Mouse (Mus musculus) hindbrain, postnatal 0 days (tissue): ENCODE measurements at regions not wholly inside any gene's neighbourhood (a gene's known extent, or its start where the extent isn't known, plus 50 kb on each side); places are given as distances from the start of the nearest gene placed in this dataset.

Experiments used
- ATAC-seq: fragments of 200-750 bp; cut with Nextera tagmentation; 2 replicates; pipeline ENCODE4 v1.8.0; 2017; ENCODE audit warnings: mild to moderate bottlenecking, moderate TSS enrichment, moderate library complexity
- DNase-seq: peaks from one replicate; pipeline ENCODE4 v3.0.0-alpha.2; 2015; ENCODE audit warnings: low spot score
- H3K27ac ChIP-seq: fragments of 300-500 bp; sonication (generic); 2 replicates; pipeline ENCODE4 v1.5.1; 2014; ENCODE audit warnings: mild to moderate bottlenecking
- H3K27me3 ChIP-seq: fragments of 300-500 bp; sonication (generic); 2 replicates; pipeline ENCODE4 v1.6.1; 2014; ENCODE audit warnings: low read length, mixed read lengths; ENCODE audit not compliant: insufficient read depth
- H3K36me3 ChIP-seq: fragments of 300-500 bp; sonication (generic); 2 replicates; pipeline ENCODE4 v1.6.1; 2014; ENCODE audit warnings: low read length, mixed read lengths; ENCODE audit not compliant: insufficient read depth
- H3K4me1 ChIP-seq: fragments of 300-500 bp; sonication (generic); 2 replicates; pipeline ENCODE4 v1.6.1; 2014; ENCODE audit warnings: antibody characterized with exemption, low read length, mixed read lengths; ENCODE audit not compliant: insufficient read depth
- H3K4me2 ChIP-seq: fragments of 300-500 bp; sonication (generic); 2 replicates; pipeline ENCODE4 v1.6.1; 2014; ENCODE audit warnings: low read depth, mild to moderate bottlenecking, low read length, moderate library complexity, mixed read lengths
- H3K4me3 ChIP-seq: fragments of 300-500 bp; sonication (generic); 2 replicates; pipeline ENCODE4 v1.5.1; 2014; ENCODE audit warnings: low read length
- H3K9ac ChIP-seq: fragments of 300-500 bp; sonication (generic); replicated peaks from 2 replicates; pipeline ENCODE4 v1.6.1; 2014; ENCODE audit warnings: mild to moderate bottlenecking, low read length, moderate library complexity, mixed read lengths
- H3K9me3 ChIP-seq: fragments of 300-500 bp; sonication (generic); 2 replicates; pipeline ENCODE4 v1.6.1; 2016; ENCODE audit warnings: low read length, mixed read lengths
- CTCF ChIP-seq: IDR thresholded peaks from 2 replicates; pipeline ENCODE4 v1.5.1; 2016; ENCODE audit warnings: antibody characterized with exemption, control low read depth, low read depth
- WGBS: fragments of 180-500 bp; shearing (Covaris S2); extraction: QIAGEN DNeasy Blood & Tissue Kit; methylation state at CpG from one replicate; pipeline ENCODE4 v1.1.7; 2014; 5-methylcytosine and 5-hydroxymethylcytosine counted together

DNA sequence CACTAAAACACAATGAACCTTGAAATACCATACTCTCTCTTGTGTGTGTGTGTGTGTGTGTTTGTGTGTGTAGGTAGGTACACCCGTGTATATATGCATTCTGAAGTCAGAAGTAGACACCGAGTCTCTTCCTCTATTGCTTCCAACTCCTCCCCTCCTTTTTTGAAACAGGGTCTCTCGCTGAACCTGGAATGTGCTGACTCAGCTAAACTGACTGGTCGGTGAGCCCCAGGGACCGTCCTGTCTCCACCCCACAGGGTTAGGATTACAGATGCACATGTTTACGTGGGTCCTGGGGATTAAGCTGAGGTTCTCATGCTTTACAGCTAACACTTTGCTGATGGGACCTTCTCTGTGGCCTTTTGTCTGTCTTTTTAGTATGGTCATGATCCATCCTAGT is 74.8 kb upstream of the Nfil3 start:
- Histone ChIP-seq H3K9me3 (no peaks in the 10 kb centered on the region), H3K27ac (no peak overlapping the region), H3K9ac (no peak overlapping the region), H3K4me3 (no peak overlapping the region), H3K4me2 (no peak overlapping the region), H3K36me3 (no peaks in the 10 kb centered on the region), H3K4me1 (no peaks in the 10 kb centered on the region), H3K27me3 (no peaks in the 10 kb centered on the region)
- WGBS, result 81% methylated on average over 6 of the region's 6 CpGs
- no peak for ATAC-seq
- DNase-seq, result no peak
- TF ChIP-seq CTCF, result no peak

DNA sequence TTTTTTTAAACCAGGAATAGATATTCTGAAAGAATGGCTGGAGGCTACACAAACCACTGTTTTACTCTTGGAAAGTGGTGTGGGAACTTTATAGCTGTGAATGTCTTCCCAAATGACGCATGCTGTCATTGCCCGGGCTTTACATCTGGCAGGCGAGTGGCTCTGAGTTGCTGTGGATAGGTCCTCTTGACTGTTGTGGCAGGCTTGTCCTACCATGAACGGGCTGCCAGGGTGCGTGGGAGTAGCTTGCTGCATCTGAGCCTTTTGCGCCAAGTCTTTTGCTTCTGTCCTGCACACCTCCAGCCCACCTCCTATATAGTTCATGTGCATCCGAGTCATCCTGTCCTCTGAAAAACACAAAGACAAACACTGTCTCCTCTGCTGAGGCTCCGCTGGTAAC is 72.3 kb upstream of the Nfil3 start:
- Histone ChIP-seq H3K9ac (no peak overlapping the region), H3K27ac (no peak overlapping the region), H3K9me3 (no peaks in the 10 kb centered on the region), H3K4me3 (no peak overlapping the region), H3K4me1 (no peaks in the 10 kb centered on the region), H3K27me3 (no peaks in the 10 kb centered on the region), H3K36me3 (no peaks in the 10 kb centered on the region), H3K4me2 (no peak overlapping the region)
- 78% methylated on average over 8 of the region's 8 CpGs for WGBS
- no peak for DNase-seq
- no peak for TF ChIP-seq CTCF
- ATAC-seq, result no peak

DNA sequence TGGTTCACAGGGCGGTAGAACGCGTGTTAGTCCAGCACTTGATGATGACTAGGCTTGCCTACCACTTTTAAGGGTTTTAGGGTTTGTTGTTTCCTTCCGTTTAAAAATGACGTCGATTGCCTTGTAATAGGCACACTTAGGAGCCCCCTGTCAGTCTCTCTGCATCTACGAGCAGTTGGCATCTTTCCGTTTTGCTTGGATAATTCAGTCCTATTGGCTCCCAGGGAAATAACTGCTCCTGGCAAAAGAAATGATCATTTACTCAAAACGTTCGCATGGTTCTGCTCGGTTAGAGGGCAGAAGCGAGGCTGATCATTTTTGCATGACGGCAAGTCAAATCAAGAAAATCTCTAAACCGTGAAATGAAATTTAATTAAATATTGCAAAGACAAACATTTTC is 71.9 kb upstream of the Nfil3 start:
- Histone ChIP-seq H3K27ac (no peak overlapping the region), H3K4me3 (no peak overlapping the region), H3K36me3 (no peaks in the 10 kb centered on the region), H3K4me1 (no peaks in the 10 kb centered on the region), H3K9ac (no peak overlapping the region), H3K9me3 (no peaks in the 10 kb centered on the region), H3K4me2 (no peak overlapping the region), H3K27me3 (no peaks in the 10 kb centered on the region)
- 67% methylated on average over 14 of the region's 14 CpGs for WGBS
- no peak for ATAC-seq
- DNase-seq, result peak; percentile 42
- no peak for TF ChIP-seq CTCF

GRCm38 (mm10) chr13:53052188-53052587 is 71.3 kb upstream of the Nfil3 start:
- no peaks in the 10 kb centered on the region for H3K36me3 ChIP-seq

GRCm38 (mm10) chr13:53051386-53051785 is 70.5 kb upstream of the Nfil3 start:
- no peak overlapping the region for H3K27ac ChIP-seq
- DNase-seq (no peak), ATAC-seq (no peak)
- no peak overlapping the region for H3K4me3 ChIP-seq
- no peaks in the 10 kb centered on the region for H3K27me3 ChIP-seq
- no peaks in the 10 kb centered on the region for H3K9me3 ChIP-seq
- H3K36me3 ChIP-seq, result no peaks in the 10 kb centered on the region
- H3K4me1 ChIP-seq, result no peaks in the 10 kb centered on the region
- no peak overlapping the region for H3K9ac ChIP-seq
- TF ChIP-seq CTCF, result no peak
- 82% methylated on average over 6 of the region's 6 CpGs for WGBS
- no peak overlapping the region for H3K4me2 ChIP-seq

More at GRCm38 (mm10) chr13:53052188-53052587, 71.3 kb upstream of the Nfil3 start:
- no peak overlapping the region for H3K4me2 ChIP-seq
- no peak for DNase-seq
- no peak overlapping the region for H3K4me3 ChIP-seq
- H3K4me1 ChIP-seq, result no peaks in the 10 kb centered on the region
- WGBS, result 77% methylated on average over 10 of the region's 10 CpGs
- no peak overlapping the region for H3K27ac ChIP-seq
- no peak for ATAC-seq
- no peaks in the 10 kb centered on the region for H3K9me3 ChIP-seq
- no peaks in the 10 kb centered on the region for H3K27me3 ChIP-seq
- H3K9ac ChIP-seq, result no peak overlapping the region
- no peak for TF ChIP-seq CTCF

GRCm38 (mm10) chr13:53049176-53049575 is 68.3 kb upstream of the Nfil3 start:
- no peaks in the 10 kb centered on the region for H3K9me3 ChIP-seq
- no peak for TF ChIP-seq CTCF
- no peaks in the 10 kb centered on the region for H3K4me1 ChIP-seq
- H3K36me3 ChIP-seq, result no peaks in the 10 kb centered on the region
- 87% methylated on average over 15 of the region's 15 CpGs for WGBS
- no peak overlapping the region for H3K27ac ChIP-seq
- no peak overlapping the region for H3K4me2 ChIP-seq
- H3K9ac ChIP-seq, result no peak overlapping the region
- no peaks in the 10 kb centered on the region for H3K27me3 ChIP-seq
- no peak overlapping the region for H3K4me3 ChIP-seq
- no peak for ATAC-seq
- DNase-seq, result no peak

DNA sequence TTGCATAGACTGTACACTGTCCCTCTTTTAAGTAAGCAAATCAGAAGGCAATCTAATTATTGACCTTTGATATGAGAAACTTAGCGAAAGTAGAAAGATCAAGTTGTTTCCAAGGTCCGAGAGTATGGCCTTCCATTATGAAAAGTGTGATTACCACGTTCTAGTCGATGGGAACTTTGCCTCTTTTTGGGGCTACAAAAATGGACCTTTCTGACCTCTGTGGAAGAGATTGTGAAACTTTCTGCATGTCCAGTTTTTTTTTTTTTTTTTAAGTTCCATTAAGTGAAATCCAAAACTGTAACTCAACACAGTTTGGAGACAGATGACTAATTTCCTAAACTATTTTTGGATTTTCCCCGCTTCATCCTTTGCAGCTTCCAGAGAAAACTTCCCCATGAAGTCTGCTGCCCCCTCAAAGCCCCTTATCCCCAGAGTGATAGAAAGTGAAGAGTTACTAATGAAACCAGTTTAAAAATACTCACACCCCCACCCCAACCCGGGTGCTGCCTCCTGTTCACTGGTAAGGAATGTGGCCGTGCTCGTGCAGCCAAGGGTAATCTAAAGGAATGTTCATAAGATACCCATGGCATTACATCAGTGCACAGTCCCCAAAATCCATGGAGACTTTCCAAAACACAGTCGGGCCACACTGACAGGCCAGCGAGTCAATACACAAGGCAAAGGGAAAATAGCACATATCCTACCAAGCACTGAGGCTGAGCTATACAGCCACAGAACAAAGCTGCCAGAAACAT is 52.5 kb upstream of the Nfil3 start:
- H3K9ac ChIP-seq, result no peak overlapping the region
- H3K36me3 ChIP-seq, result no peaks in the 10 kb centered on the region
- TF ChIP-seq CTCF, result no peak
- ATAC-seq (no peak), DNase-seq (no peak)
- H3K4me3 ChIP-seq, result no peak overlapping the region
- H3K9me3 ChIP-seq, result no peaks in the 10 kb centered on the region
- H3K27me3 ChIP-seq, result no peaks in the 10 kb centered on the region
- WGBS, result 78% methylated on average over 10 of the region's 10 CpGs
- no peak overlapping the region for H3K27ac ChIP-seq
- H3K4me2 ChIP-seq, result no peak overlapping the region
- H3K4me1 ChIP-seq, result no peaks in the 10 kb centered on the region
